Mouse (Mus musculus): ENCODE data around the gene Fzd7.
"Not testable (repeated sequence)": the region's sequence is repeated elsewhere in the genome, so short reads cannot be mapped to it uniquely, and the experiment has no call there.

The Fzd7 gene

DNA sequence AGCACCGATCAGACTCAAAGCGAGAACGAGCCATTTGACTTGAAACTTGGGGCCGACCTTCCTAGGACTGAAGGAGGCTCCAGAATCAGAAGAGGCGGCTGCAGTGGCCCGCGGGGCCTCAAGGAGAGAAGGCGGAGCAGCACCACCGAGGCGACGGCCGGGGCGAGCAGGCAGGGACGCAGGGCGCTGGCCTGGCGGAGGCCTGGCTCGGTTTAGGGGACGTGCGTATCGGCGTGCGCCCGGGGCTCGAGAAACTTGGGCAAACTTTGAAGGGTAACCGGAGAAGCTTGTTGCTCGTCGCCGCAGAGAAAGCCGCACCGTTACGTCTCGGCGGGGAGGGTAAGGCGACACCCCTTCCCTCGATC lies at the start of gene Fzd7:
Fzd7 (plus strand) TSS at position 94 of the 365 bp plus-strand sequence.
- DNase-seq (ENCODE audit: low read depth, low spot score) = no peak

DNA sequence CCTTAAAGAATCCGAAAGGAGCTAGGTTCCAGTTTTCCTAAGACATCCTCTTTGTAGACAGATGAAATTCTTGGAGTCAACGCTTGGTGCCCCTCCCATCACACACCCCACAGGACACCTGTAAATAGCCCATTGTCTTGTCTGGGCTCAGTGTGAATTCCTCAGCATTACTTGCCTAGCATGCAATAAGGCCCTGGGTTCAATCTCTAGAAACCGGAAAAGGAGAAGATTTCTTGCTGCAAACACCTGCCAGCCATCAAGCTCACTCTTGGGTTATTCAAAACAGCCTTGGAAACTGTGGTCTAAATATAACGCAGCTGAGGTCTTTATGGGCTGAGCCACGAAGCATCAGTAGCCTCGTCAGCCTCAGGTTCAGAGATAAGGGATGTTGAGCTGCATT lies 48.9 kb upstream of the Fzd7 start:
- DNase-seq (ENCODE audit: low read depth, low spot score) = no peak

DNA sequence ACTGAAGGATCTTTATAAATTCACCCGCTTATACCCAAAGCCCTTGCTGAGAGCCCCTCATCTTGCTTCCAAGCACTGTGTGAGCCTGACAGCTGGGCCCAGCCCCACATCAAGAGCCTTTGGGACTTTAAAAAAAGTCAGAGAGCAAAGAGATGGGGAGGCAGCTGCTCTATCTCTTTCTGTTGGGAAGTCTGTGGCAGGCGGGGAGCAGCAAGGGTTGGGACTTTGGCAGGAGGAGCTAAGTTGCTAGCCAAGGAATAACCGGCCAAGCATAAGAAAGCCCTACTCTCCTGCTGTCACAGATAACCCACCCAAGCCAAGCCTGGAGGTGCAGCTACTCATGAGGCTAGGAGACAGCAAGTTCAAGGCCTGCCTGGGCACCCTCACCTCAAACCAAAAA lies 48.2 kb upstream of the Fzd7 start:
- DNase-seq (ENCODE audit: low read depth, low spot score) = no peak

DNA sequence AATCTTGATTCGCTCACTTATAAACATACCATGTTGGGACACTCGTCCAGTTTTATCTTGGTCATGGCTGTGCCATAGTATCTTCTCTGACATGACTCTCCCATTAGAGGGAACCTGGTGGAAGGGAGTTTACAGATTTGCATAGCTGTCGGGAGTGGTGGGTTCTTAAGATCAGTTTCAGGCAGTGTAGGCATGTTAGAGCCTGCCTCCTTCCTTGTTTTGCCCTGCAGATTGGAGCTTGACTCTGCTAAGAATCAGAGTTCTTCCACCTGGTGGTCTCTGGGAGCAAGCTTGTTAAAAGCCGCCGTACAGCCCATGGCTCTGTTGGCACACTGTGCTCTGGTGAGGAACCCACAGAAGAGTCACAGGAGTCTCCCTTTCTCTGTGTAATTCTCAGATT lies 47.0 kb upstream of the Fzd7 start:
- DNase-seq (ENCODE audit: low read depth, low spot score) = no peak

DNA sequence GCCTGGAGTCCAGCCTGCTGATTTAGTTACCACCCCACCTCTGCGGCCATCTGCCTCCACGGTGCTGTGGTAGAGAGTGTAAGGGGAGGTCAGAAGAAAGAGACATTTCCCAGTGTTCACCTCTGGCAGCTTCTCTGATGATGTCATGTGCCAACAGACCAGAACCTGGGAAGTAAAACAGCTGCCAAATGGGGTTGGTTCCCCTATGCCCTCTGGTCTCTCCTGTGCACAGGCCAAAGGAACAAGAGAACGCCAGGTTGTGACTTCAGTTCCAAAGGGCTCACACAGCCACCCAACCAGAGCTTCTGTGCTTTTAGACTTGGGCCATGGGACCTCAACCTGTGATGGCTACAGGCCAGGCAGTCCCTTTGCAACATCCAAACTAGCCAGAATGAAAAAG lies 45.9 kb upstream of the Fzd7 start:
- DNase-seq (ENCODE audit: low read depth, low spot score) = no peak

DNA sequence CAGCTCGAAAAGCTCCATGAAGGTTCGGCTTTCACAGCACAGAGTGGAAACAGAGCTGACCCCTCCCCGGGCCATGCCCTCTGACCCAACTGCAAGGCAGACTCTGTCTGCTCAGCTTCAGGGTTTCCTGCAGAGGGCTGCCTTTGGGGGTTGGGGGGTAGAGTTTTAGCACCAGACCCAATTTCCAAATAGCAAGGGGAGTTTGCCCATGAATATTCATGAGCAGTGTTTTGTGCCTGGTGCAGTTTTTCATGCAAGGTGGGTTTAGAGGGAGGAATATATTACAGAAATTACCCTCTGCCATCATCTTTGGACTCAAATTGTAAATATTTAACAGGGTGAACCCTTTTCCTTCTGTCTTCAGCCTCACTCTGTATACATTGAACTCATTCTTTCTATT lies 44.3 kb upstream of the Fzd7 start:
- DNase-seq (ENCODE audit: low read depth, low spot score) = no peak

DNA sequence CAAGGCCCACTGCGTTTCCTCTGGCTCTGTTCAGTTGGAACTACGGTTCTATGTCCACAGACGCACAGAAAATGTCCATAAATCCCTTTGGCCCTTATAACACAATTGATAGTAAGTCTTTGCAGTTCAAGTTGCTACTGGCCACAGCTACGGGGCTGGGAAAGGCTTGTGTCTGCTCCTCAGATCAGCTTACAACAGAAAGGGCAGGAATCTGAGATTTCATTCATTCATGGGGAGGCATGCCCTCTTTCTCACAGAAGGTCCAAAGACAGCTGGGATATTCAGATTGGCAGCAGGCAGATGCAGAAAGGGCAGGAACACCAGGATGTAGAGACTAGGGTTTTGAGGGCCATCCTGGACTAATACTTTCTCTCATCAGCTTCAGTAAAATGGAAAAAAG lies 43.9 kb upstream of the Fzd7 start:
- no peak for DNase-seq (ENCODE audit: low read depth, low spot score)

DNA sequence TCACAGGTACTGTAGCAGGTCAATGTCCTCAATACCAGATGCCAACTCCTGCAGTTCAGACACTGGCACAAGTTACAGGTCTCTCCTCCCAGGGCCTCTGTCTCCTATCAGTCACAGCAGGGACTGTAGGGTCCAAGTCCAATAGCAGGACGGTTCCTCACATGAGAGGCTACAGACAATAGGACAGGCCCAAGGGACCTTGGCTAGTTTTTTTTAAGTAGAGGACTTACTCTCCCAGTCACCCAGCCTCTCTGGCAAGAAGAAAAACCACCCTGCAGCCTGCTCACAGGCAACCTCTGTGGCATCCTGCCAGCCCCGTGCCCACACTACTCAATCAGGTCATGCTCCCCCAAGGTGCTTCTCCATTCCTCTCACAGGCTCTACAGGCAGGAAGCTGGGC lies 43.0 kb upstream of the Fzd7 start:
- no peak for DNase-seq (ENCODE audit: low read depth, low spot score)

DNA sequence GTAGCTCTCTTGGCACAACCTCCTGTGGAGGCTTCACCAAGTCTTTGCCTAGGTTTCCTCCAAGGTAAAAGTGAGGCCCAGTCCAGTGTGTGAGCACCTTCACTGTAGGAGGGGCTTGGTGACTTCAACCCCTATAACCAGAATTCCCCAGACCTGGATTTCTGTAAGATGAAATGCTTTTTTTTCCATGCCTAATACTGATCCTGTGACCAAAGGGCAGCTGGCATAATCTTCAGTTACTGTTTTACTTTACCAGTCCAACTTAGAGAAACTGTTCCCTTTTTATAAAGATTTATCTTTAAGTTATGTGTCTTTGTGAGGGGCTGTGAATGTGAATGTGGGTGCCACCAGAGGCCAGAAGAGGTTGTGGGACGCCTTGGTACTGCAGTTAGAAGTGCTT lies 42.3 kb upstream of the Fzd7 start:
- DNase-seq (ENCODE audit: low read depth, low spot score) = no peak

DNA sequence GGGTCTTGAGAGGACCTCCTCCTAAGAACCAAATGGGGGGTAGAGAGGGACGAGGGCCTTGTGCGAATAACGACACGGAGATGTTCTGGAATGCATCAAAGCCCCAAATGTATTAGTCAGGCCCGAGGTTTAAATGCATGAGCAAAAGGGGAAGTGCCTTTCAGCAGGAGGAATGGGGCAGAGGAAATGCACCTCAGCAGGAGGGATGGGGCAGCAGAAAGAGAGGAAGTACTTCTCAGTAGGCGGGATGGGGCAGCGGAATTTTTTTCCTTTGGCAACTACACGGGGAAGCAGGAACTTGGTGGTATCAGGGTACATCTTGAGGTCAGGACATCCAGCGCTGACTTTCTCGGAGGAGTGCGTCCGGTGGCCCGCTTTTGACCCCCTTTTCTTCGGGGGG lies 39.5 kb upstream of the Fzd7 start:
- DNase-seq (ENCODE audit: low read depth, low spot score) = not testable (repeated sequence)

DNA sequence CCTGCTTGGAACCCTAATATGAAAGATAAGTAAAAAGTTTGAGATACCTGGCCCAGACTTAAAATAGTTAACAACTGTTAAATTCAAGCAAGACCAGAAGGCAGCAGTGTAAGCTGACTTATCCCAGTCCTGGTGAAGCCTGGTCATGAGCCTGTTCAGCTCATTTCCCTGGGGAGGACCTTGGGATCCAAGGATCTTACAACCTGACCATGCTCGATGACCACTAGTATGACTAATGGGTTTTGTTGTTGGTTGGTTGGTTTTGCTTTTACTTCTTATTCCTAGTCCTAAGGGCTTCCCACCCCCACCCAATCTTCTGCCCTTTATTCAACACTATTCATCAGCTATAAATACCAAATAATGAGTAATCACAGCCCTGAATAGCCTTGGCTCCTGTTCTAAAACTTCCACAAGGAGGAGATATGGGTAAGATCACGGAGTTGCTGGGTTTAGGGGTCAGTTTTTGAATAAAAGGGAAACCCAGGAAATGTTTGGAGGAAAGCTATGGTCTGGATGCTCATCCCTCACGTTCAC lies 38.0 kb upstream of the Fzd7 start:
- no peak for DNase-seq (ENCODE audit: low read depth, low spot score)

DNA sequence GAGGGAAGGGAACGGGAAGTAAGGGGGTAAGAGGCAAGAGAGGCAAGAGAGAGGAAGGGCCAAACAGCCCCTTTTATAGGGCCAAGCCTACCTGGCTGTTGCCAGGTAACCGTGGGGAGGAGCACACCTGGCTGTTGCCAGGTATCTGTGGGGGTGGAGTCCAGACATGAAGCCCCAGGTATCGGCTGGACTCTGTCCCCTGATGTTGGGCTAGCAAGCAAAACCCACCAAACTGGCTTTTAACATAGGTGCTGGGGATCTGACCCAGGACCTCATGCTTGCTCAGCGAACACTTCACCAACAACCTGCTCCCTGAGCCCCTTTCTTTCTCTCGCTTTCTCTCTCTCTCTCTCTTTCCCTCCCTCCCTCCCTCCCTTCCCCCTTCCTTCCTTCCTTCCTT lies 37.0 kb upstream of the Fzd7 start:
- no peak for DNase-seq (ENCODE audit: low read depth, low spot score)

DNA sequence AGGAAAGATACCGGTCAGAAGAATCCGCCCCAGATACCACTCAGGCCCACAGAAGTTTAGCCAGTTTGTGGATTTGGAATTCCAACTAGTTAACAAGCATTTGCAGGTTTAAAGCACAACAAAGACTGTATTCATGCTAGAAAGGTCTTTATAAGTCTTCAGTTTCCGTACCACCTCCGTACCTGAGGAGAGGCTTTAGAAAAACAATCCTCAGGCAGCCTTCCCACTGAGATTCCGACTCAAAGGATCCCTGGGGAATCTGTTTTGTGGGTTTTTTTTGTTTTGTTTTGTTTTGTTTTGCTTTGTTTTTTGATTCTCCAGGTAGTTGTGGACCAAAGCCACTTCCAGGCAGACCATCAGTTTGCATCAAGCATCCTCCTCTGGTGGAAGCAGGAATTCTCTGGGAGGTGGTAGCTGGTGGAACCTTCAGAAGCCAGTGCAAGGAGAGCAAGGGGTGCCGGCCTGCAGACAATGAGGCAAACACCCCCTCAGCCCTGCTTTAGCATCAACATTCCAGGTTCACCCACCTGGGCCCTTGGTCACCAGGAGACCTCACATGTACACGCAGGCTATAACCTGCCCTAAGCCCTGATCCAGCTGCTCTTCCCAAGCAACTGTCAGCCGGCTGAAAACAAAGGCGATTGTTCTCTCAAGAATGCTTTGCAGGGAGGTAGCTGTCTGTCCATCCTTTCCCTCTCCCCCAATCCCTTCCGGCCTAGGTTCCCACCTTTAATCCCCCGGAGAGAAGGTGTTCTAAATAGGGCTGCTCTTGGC lies 33.5 kb upstream of the Fzd7 start:
- DNase-seq (ENCODE audit: low read depth, low spot score) = no peak

DNA sequence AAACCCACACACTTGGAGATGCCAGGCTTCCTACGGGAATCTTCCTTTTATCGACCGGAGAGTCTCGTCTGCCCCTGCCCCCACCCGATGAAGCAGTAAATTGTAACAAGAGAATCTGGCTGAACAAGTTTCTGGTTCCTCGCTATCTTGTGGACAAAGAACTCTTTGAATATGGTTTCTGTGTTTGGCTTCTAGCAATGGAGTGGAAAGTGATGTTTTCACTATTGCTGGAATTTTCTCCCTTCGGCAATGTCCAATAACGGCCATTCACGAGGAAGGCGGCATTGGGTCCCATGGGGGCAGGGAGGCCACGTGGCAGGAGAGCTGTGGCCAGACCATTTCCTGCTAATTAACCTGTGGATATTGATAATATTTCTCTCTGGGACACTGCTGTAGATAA lies 32.8 kb upstream of the Fzd7 start:
- DNase-seq (ENCODE audit: low read depth, low spot score) = no peak

DNA sequence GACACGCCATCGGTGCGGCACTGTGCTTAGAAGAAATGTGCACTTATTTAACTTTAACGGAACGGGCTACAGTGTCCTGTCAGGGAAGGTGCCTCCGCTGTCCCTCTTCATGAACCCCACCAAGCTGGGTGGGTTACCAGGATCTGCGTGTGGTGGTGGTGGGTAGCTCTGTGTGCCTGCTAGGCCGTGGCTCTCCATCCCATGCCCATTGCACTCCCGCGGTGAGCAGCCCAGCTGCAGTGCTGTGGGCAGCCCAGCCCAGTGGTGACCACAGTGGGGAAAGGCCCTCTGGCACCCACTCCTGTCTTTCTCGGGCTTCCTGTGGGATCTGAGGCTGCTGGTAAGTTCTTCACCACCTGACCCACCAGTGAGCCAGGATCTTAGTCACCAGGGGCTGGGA lies 31.3 kb upstream of the Fzd7 start:
- no peak for DNase-seq (ENCODE audit: low read depth, low spot score)

DNA sequence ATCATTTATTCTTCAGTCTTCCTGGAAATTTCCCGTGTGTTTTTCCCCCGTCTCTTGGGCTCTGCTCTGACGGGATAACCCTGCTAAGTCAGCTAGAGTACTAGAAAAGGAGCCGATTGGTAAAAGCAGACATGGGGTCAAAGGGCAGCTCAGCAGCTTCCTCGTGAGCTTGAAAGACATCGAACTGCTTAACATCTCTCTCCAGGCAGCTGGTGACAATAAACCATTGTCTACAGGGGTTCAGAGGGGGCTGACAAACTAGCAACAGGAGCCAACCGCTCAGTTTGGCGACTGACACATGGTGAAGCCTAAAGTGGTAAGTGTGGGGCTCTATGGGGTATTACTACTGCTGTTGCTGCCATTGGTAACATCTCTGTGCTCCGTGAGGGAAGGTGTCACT lies 30.6 kb upstream of the Fzd7 start:
- DNase-seq (ENCODE audit: low read depth, low spot score) = no peak

DNA sequence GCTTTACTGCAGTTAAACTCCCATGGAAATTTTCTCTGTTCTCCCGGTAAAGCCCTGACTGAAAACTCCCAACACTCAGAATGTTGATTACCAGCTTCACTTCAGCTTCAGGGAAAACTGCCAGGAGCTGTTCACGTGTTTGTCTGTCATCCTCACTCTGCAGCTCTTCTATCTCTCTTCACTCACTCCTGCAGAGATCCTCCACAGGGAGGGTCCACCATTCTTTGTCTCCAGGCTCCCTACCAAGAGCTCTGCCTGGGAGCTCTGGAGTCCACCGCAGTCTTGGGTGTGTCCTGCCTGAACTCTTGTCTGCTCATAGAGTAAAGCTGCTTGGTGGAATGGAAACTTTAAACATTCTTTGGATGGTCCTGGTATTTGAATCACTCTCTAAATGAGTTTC lies 25.4 kb upstream of the Fzd7 start:
- DNase-seq (ENCODE audit: low read depth, low spot score) = no peak

DNA sequence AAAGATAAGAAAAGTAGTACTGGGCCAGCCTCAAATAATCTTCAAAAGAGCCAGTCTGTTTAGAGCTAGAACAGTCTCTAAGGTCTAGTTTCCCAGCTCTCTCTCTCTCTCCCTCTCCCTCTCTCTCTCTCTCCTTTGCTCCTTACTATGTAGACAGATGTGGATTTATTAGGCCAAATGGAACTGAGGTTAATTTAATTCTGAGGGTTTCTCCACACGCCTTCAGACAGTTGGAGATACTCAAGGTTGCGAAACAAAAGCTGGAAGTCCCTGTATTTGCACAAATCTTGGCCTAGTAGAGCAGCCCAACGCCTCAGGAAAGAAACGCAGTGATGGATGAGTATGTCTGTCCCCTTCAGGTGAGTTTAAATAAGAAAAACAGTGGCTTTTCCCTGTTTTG lies 24.4 kb upstream of the Fzd7 start:
- no peak for DNase-seq (ENCODE audit: low read depth, low spot score)

DNA sequence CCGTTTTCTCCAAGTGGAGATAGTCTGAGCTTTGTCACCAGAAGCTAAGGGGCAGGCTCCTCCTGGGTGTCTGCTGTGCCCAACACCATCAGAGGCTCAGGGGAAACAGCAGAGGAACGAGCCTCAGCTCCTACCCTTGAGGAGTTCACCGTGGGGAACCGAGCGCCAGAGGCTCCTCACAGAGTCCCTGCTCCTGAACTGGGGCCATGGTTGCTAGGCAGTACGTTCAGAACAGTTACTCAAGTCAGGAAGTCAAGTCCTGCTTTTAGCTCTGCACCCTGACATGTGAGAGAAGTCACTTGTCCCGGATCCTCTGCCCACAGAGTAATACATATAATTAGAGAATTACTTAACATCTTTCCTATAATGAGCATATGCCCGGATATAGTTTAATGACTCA lies 23.3 kb upstream of the Fzd7 start:
- DNase-seq (ENCODE audit: low read depth, low spot score) = no peak

DNA sequence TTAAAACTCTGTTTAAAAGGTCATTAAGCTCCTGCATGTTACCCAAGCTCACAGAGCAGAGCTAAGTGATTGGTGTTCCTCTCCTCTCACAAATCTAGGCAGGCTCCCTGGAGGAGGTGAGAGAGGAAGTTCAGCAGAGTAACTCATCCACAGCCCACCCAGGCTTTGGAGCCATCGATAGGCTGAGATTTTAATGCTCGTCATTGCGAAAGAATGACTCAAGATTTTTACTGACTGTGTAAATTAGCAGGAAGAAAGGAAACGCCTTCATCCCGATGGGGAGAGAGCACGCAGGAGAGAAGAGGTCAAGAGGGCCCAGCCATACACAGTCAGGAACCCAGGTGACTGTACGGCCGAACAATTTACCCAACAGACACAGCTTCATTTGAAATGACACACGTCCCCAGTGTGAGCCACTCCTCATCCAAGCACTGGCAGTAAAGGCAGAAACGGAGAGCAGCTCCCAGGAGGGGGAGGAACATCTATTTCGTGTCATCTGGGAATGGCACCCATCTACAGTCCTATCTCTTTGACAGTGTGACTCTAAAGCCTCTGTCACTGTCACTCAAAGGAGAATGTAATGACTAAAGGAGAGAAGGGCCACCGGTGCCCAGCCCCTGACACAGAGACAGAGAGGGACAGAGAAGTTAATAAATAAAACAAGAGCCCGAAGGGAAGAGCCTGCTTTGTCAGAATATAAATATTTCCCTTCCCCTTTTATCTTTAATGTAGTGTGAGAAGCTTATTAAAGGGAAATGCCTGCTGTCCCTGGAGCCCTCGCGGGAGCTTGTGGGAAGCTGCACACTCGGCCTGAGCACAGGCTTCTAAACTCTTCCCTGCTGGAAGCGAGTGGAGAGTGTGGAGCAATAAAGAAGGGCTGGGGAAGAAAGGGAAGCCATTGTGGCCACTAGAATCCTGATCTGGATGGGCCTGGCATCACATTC lies 17.3 kb upstream of the Fzd7 start:
- DNase-seq (ENCODE audit: low read depth, low spot score) = no peak

DNA sequence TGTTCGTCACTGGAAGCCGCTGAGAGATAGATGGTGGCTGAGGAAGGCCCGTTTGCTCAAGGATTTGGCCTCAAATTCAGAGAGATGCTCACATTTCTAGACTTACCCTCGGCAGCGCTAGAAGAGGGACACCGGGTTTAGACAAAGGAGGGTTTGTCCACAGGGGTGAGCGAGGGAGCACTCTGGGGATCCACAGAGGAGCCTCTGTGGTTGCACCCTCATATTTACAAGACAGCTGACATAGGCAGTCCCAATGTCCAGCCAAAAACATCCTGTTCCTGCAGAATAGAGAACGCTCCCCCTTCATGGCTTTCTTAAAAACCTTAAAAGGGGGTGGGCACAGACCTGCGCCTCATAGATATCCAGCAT lies 16.6 kb upstream of the Fzd7 start:
- DNase-seq (ENCODE audit: low read depth, low spot score) = no peak

DNA sequence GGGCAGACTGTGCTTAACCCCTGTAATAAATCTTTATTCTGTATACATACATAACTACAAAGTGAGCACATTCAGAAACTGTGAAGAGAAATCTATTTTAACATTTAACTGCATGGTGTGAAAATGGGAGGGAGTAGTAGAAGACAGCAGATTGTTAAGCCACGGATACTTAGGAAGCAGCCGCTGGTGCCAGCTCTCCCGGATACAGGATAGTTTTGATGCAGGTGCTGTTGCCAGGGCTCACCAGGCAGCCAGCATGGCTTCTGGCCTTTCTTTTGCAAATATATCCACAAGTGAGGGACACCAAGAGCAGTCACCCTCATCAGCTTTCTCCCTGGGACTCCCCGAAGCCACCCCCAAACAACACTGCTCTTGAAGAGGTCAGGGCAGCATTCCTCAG lies 13.1 kb upstream of the Fzd7 start:
- DNase-seq (ENCODE audit: low read depth, low spot score) = no peak

DNA sequence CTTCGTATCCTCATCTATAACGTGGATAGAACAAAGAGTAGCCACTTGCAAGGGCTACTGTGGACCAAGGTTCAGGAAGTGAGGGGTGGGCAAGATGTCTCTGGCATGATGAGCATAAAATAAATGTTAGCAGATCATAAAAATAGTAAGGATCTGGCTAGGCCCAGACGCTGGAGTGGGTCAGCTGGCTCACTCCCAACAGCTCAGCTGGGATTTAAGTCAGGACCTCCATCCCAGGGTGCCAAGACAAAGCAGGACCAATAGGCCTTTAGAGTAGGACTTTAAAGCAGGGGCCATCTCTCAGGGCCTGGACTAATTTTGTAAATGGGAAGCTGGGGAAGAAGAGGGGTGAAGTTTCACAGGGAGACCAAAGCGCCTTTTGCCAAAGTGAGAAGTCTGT lies 11.5 kb upstream of the Fzd7 start:
- no peak for DNase-seq (ENCODE audit: low read depth, low spot score)

All from CD4-positive, CD25-positive, alpha-beta regulatory T cell, adult 2 months (primary cell).